Mouse (Mus musculus) C2C12 (cell line): ENCODE measurements around the gene Specc1.

Source experiments
- CTCF ChIP-seq: IDR thresholded peaks from one replicate; pipeline ENCODE4 v1.5.1; 2011; ENCODE audit not compliant: control insufficient read depth, insufficient read depth, insufficient read length
- MAX ChIP-seq: IDR thresholded peaks from one replicate; pipeline ENCODE4 v1.6.1; 2011; ENCODE audit warnings: mild to moderate bottlenecking, control low read depth

GRCm38 (mm10) chr11:62168146-62168545 is 211.6 kb downstream of the Specc1 start:
- TF ChIP-seq CTCF, result no peak
- no peak for TF ChIP-seq MAX
